ENCODE assay signal across 8 mouse cellular contexts in the genomic region with DNA sequence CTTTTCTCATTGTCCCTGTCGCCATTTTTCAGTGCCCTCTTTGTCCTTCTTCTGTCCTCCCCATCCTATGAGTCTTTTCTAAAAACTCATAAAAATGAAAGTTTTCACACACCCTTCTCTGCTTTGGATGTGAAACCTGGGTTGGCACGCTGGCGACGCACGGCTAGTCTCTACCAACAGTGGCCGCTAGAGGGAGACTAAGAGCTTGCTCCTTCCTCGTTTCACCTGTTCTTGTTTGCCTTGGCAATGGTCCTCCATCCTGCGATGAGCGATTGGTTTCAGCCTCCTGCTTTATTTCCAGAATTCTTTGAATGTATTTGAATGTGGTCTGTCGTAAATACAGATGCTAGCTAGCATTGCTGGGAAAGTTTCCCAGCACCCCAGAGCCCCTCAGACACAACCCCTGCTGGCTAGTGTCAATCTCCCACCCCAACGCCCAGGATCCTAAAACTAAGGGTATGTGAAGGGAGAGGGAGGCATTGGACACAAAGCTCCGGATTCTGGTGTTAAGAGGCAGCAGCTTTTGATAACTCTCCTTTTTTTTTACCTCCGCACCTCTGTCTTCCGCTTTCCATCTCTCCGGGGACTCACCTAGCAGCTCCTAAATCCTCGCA.
DNase-seq lines count a peak whose midpoint lies in the region; ATAC-seq lines count a peak whose summit lies in the region.

No protein-coding gene starts in this region.

- peak; percentile 79 for ATAC-seq in megakaryocyte progenitor cell, adult 5-6 weeks (replicated peaks; ENCODE audit: poor library complexity)

- peak; percentile 75 for DNase-seq in R1 (ENCODE audit: low read depth, low spot score)
- DNase-seq in cerebellum, postnatal 36 days, result peak; percentile 71 to 76
- peak; percentile 82 for DNase-seq in gastrocnemius, postnatal 10 days
- peak; percentile 61 for DNase-seq in hindlimb bud, embryonic 11.5 days (ENCODE audit: extremely low spot score, low read depth, low spot score)
- peak; percentile 84 to 90 for DNase-seq in left cerebral cortex, adult 18-20 months (ENCODE audit: low spot score in 2 of 2)
- peak; percentile 80 to 87 for DNase-seq in right cerebral cortex, postnatal 10 days (ENCODE audit: low spot score in 2 of 2)
- peak; percentile 82 for DNase-seq in urinary bladder, postnatal 14 days (ENCODE audit: low spot score)

Comparison
In these comparisons a context has a peak if more than half of its experiments do, and no peak if none do; other contexts are left out.
1. Peak in every context shown above with its lines: DNase-seq and ATAC-seq.